Mouse (Mus musculus): Measurements from ENCODE around the gene Colgalt1.

GRCm38 (mm10) chr8:71569366-71570290 is 41.2 kb upstream of the Colgalt1 start:
- no peak for TF ChIP-seq TAL1 (IDR thresholded peaks at IDR 0.05; ENCODE audit: low read length)
- TF ChIP-seq GATA1 (IDR thresholded peaks at IDR 0.05; ENCODE audit: low read length), result no peak
